Mouse (Mus musculus): ENCODE data around the gene Nfix. TPM values are rescaled to one million over a fixed set of nuclear protein-coding genes. Genes with fewer than 3 reads are reported as not detected.

The Nfix gene
- total and polyA plus RNA-seq, 2 experiments from 2014 or later, result 53.7 to 62.5 TPM

DNA sequence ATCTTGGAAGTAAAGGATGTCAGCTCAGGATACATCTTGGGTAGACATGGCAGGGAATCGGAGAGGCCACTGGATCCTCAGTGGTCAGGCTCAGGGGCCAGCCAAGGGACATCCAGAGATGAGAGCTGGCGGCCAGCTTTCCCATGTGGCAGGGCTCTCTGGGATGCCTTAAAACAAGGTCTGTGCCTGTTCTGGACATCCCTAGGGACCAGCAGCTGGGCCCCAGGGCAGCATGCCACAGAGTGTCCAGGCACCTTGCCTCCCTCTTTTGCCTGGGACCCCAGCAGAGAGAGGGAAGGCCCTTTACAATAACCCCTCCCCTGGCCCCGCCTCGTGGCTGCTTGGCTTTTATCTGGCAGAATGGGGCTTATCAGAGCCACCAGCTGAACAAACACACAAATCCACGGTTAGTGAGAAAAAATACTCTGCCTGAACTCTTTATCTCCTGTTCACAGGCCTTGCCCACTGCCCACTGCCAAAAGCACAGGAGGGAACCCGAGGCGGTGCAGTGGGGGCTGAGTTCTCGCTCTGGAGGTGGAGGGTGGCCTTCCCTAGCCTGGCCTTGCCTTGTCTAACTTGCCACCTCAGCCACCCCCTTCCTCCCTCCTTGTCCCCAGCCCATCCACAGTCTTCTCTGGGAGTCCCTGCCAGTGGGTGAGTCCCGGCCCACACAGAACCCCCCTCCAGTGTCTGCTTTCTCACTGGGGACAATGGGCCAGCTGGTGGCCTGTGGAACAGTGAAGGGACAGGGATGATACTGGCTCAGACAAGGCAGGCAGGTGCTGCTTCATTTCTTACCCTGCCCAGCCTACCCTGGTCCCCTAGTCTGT is 69.4 kb downstream of the Nfix start:
- Histone ChIP-seq H3K9me3 (ENCODE audit: low read length) (no peaks in the 10 kb centered on the region), H3K4me2 (ENCODE audit: low read depth, low read length, poor library complexity, severe bottlenecking) (no peak overlapping the region), H3K36me3 (ENCODE audit: insufficient read depth, low read length) (no peaks in the 10 kb centered on the region), H3K27me3 (ENCODE audit: insufficient read depth, low read length) (0 out of 2 replicates have a peak, but pooled peaks cover 3% of the 10 kb centered on the region), H3K27ac (ENCODE audit: low read depth, low read length) (peak overlapping the region; percentile 64), H3K9ac (replicated peaks; ENCODE audit: low read length, poor library complexity, severe bottlenecking) (no peak overlapping the region), H3K4me3 (ENCODE audit: low read depth, low read length) (no peak overlapping the region), H3K4me1 (ENCODE audit: insufficient read depth, low read length) (peaks cover 11% of the 10 kb centered on the region)
- TF ChIP-seq CTCF (IDR thresholded peaks at IDR 0.05), result no peak
- no peak for ATAC-seq (ENCODE audit: low FRiP score)
- 23% methylated on average over 9 of the region's 9 CpGs for WGBS
- DNase-seq (ENCODE audit: low spot score), result no peak

DNA sequence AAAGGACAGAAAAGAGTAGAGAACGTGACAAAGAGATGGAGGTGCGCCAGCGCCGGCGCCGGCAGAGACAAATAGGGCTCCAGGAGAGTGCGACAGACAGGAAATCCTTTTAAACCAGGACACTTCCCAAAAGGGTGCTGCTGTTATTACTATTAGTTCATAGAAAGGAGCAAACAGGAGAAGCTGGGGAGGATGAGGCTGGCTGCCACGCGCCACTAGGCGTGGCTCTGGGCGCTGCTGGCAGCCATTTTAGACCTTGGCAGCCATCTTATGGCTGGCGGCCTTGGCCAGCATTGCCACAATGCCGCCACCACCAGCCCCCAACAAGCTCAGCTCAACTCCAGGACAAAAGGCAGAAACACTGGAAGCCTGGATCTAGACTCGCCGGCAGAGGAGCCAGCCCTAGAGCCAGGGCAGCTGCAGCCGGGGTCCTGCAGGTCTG is 70.2 kb downstream of the Nfix start:
- Histone ChIP-seq H3K4me3 (ENCODE audit: low read depth, low read length) (no peak overlapping the region), H3K4me1 (ENCODE audit: insufficient read depth, low read length) (peaks cover 11% of the 10 kb centered on the region), H3K9ac (replicated peaks; ENCODE audit: low read length, poor library complexity, severe bottlenecking) (no peak overlapping the region), H3K36me3 (ENCODE audit: insufficient read depth, low read length) (no peaks in the 10 kb centered on the region), H3K27ac (ENCODE audit: low read depth, low read length) (peak overlapping the region; percentile 64), H3K27me3 (ENCODE audit: insufficient read depth, low read length) (no peaks in the 10 kb centered on the region), H3K4me2 (ENCODE audit: low read depth, low read length, poor library complexity, severe bottlenecking) (no peak overlapping the region), H3K9me3 (ENCODE audit: low read length) (no peaks in the 10 kb centered on the region)
- no peak for TF ChIP-seq CTCF (IDR thresholded peaks at IDR 0.05)
- no peak for ATAC-seq (ENCODE audit: low FRiP score)
- no peak for DNase-seq (ENCODE audit: low spot score)
- 77% methylated on average over 16 of the region's 16 CpGs for WGBS

DNA sequence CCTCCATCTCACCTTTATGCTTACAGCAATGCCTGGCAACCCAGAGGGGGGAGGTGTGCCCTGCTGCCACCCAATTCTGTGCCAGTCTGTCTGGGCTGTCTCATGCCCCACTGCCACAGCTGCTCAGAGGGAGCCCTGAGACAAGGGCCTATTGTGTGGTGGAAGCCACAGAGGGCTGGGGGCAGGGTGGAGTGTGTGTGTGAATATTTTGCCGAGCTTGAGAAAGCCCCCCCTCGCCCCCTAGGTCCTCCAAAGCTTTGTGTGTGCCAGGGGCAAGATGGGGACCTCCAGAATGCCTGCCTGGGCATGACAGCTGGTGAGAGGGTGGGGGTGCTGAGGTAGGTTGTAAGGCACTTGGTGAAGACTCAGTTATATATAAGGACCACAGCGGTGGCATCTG is 71.7 kb downstream of the Nfix start:
- TF ChIP-seq CTCF (IDR thresholded peaks at IDR 0.05), result no peak
- WGBS, result 53% methylated on average over 3 of the region's 3 CpGs
- H3K27me3 ChIP-seq (ENCODE audit: insufficient read depth, low read length), result no peaks in the 10 kb centered on the region
- peak; percentile 71 for DNase-seq (ENCODE audit: low spot score)
- H3K4me3 ChIP-seq (ENCODE audit: low read depth, low read length), result no peak overlapping the region
- no peak overlapping the region for H3K27ac ChIP-seq (ENCODE audit: low read depth, low read length)
- no peak overlapping the region for H3K4me2 ChIP-seq (ENCODE audit: low read depth, low read length, poor library complexity, severe bottlenecking)
- no peaks in the 10 kb centered on the region for H3K36me3 ChIP-seq (ENCODE audit: insufficient read depth, low read length)
- peak; percentile 64; the same call in 1 of the 2 replicates for ATAC-seq (ENCODE audit: low FRiP score)
- H3K9me3 ChIP-seq (ENCODE audit: low read length), result no peaks in the 10 kb centered on the region
- no peak overlapping the region for H3K9ac ChIP-seq (replicated peaks; ENCODE audit: low read length, poor library complexity, severe bottlenecking)
- H3K4me1 ChIP-seq (ENCODE audit: insufficient read depth, low read length), result peaks cover 19% of the 10 kb centered on the region

DNA sequence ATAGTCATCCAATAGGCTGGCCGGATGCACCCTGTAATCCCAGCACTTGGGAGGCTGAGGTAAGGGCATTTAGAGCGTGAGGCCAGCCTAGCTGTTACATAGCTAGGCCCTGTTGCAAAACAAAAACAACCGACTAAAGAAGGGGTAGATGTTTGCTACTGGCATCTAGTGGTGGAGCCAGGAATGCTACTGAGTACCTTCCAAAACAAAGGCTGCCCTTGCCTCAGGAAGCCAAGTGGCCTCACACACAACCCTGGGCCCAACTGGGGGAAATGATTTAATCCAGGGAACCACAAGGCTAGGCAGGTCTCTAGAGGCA is 74.2 kb downstream of the Nfix start:
- DNase-seq (ENCODE audit: low spot score), result no peak
- no peak for ATAC-seq (ENCODE audit: low FRiP score)
- H3K4me3 ChIP-seq (ENCODE audit: low read depth, low read length), result no peak overlapping the region
- H3K9ac ChIP-seq (replicated peaks; ENCODE audit: low read length, poor library complexity, severe bottlenecking), result no peak overlapping the region
- peak; percentile 50 for TF ChIP-seq CTCF (IDR thresholded peaks at IDR 0.05)
- H3K9me3 ChIP-seq (ENCODE audit: low read length), result no peaks in the 10 kb centered on the region
- H3K36me3 ChIP-seq (ENCODE audit: insufficient read depth, low read length), result no peaks in the 10 kb centered on the region
- H3K27ac ChIP-seq (ENCODE audit: low read depth, low read length), result no peak overlapping the region
- H3K4me1 ChIP-seq (ENCODE audit: insufficient read depth, low read length), result peaks cover 19% of the 10 kb centered on the region
- no peaks in the 10 kb centered on the region for H3K27me3 ChIP-seq (ENCODE audit: insufficient read depth, low read length)
- WGBS, result 22% methylated on average over 3 of the region's 3 CpGs
- H3K4me2 ChIP-seq (ENCODE audit: low read depth, low read length, poor library complexity, severe bottlenecking), result no peak overlapping the region

DNA sequence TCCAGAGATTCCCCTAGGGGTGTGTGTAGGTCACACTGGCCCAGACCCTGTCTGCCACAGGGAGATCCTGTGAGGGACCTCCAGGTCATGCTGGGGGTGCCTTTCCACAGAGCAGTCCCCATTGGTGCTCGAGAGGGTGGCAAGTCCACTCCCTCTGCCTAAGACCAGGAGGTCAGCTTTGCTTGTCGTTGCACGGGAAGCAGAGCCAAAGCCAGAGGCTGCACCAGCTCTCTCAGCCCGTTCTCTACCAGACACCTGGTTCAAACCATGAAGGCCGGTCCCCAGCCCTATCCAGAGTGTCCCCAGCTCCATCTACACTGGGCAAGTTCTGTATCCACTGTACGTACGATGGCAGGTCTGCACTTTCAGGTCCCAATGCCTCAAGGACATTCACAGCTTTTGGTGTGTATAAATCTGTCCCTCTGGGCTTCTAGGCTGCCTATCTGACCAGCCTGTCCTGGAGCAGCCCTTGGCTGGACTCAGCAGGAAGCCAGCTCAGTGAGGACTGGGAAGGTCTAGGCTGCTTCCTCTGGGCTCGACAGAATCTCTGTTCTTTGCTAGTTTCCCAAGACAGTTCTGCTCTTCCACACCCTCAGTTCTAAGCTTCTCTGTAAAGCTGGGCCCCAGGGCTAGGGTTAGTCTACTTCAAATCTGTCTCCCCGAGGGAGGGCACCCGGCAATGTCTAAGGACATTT is 74.8 kb downstream of the Nfix start:
- no peak for DNase-seq (ENCODE audit: low spot score)
- H3K4me3 ChIP-seq (ENCODE audit: low read depth, low read length), result no peak overlapping the region
- no peak overlapping the region for H3K4me2 ChIP-seq (ENCODE audit: low read depth, low read length, poor library complexity, severe bottlenecking)
- no peaks in the 10 kb centered on the region for H3K36me3 ChIP-seq (ENCODE audit: insufficient read depth, low read length)
- no peak for ATAC-seq (ENCODE audit: low FRiP score)
- H3K9ac ChIP-seq (replicated peaks; ENCODE audit: low read length, poor library complexity, severe bottlenecking), result no peak overlapping the region
- WGBS, result 55% methylated on average over 10 of the region's 10 CpGs
- H3K27ac ChIP-seq (ENCODE audit: low read depth, low read length), result no peak overlapping the region
- no peaks in the 10 kb centered on the region for H3K27me3 ChIP-seq (ENCODE audit: insufficient read depth, low read length)
- no peaks in the 10 kb centered on the region for H3K9me3 ChIP-seq (ENCODE audit: low read length)
- TF ChIP-seq CTCF (IDR thresholded peaks at IDR 0.05), result no peak
- H3K4me1 ChIP-seq (ENCODE audit: insufficient read depth, low read length), result peaks cover 14% of the 10 kb centered on the region

DNA sequence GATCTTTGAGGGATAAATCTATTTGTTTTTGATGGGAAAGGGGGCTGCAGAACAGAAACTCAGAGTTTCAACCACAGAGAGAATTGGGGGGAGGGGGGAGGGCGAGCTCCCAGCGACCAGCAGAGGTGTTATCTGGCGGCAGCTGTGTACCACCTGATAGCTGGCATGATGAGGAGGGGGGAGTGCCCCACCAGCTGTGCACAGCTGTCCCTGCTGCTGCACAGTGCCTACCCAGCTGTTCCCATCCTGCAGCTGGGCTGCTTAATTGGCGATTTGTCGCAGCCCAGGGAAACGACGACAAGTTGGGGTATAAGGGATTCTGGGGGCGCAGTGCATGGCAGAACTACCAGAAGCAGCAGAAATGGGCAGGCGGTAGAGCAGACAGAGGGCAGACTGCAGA is 75.5 kb downstream of the Nfix start:
- H3K27me3 ChIP-seq (ENCODE audit: insufficient read depth, low read length), result no peaks in the 10 kb centered on the region
- H3K4me1 ChIP-seq (ENCODE audit: insufficient read depth, low read length), result peaks cover 13% of the 10 kb centered on the region
- TF ChIP-seq CTCF (IDR thresholded peaks at IDR 0.05), result no peak
- ATAC-seq (ENCODE audit: low FRiP score) (no peak), DNase-seq (ENCODE audit: low spot score) (no peak)
- no peaks in the 10 kb centered on the region for H3K36me3 ChIP-seq (ENCODE audit: insufficient read depth, low read length)
- H3K4me2 ChIP-seq (ENCODE audit: low read depth, low read length, poor library complexity, severe bottlenecking), result no peak overlapping the region
- H3K27ac ChIP-seq (ENCODE audit: low read depth, low read length), result no peak overlapping the region
- 47% methylated on average over 9 of the region's 9 CpGs for WGBS
- no peak overlapping the region for H3K9ac ChIP-seq (replicated peaks; ENCODE audit: low read length, poor library complexity, severe bottlenecking)
- no peaks in the 10 kb centered on the region for H3K9me3 ChIP-seq (ENCODE audit: low read length)
- H3K4me3 ChIP-seq (ENCODE audit: low read depth, low read length), result no peak overlapping the region
